ENCODE assay signal across 19 mouse cellular contexts in the genomic region with DNA sequence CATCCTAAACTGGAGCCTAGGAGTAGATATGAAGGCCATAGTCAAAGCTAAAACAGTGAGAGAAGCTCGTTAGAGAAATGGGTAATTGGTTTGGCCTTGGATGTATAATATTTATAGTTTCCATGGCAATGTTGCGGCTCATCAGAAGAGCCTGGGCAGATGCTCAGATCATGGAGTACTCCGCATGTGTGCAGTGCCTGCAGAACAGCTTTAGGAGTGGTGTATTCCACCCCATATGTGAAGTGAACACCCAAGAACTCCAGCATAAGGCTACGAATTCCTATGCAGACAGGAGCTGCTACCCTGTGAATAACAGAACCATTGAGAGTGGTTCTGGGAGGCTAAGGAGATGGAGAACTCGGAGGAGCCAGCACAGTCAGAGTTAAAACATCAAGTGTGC.
A peak's percentile ranks its signal among the peaks of the same experiment; 100 is the strongest.
DNase-seq lines count a peak whose midpoint lies in the region; ATAC-seq and TF ChIP-seq lines count a peak whose summit lies in the region.
"Had no signal": no experiment of that assay in that cellular context is flagged by ENCODE, and none has a peak within 500 bp of the region (broad histone marks: within the 10 kb centered on the region; RNA-seq: fewer than 3 reads in every experiment).

No protein-coding gene starts in this region.

- no peaks in the 10 kb centered on the region for H3K36me3 ChIP-seq in forebrain, embryonic 16.5 days (ENCODE audit: control insufficient read depth, insufficient read depth)
- no peaks in the 10 kb centered on the region for H3K36me3 ChIP-seq in forebrain, embryonic 11.5 days (ENCODE audit: control insufficient read depth, insufficient read depth, low read length)
- H3K36me3 ChIP-seq in kidney, embryonic 15.5 days = peaks cover 22% of the 10 kb centered on the region
- H3K36me3 ChIP-seq in kidney, embryonic 16.5 days (ENCODE audit: insufficient read depth, low read length) = 0 out of 2 replicates have a peak, but pooled peaks cover 7% of the 10 kb centered on the region
- H3K36me3 ChIP-seq: heart, embryonic 15.5 days; hindbrain, embryonic 13.5 days had no signal

- no peak overlapping the region for H3K4me3 ChIP-seq in forebrain, embryonic 16.5 days (replicated peaks; ENCODE audit: low read length)
- no peak overlapping the region for H3K4me3 ChIP-seq in forebrain, embryonic 11.5 days (ENCODE audit: low read depth, low read length)
- no peak overlapping the region for H3K4me3 ChIP-seq in kidney, embryonic 15.5 days (replicated peaks)
- H3K4me3 ChIP-seq in kidney, embryonic 16.5 days (ENCODE audit: low read length) = no peak overlapping the region
- H3K4me3 ChIP-seq in left cerebral cortex, adult 2 months = no peak overlapping the region
- H3K4me3 ChIP-seq: embryonic facial prominence, embryonic 10.5 days; heart, embryonic 15.5 days; hindbrain, embryonic 13.5 days had no signal

- ATAC-seq in forebrain, embryonic 16.5 days = peak; percentile 37; the same call in 1 of the 2 replicates
- no peak for ATAC-seq in forebrain, embryonic 11.5 days (replicated peaks; ENCODE audit: low FRiP score)
- no peak for ATAC-seq in kidney, embryonic 15.5 days (replicated peaks; ENCODE audit: low FRiP score)
- ATAC-seq in kidney, embryonic 16.5 days (ENCODE audit: low FRiP score, low TSS enrichment) = no peak
- ATAC-seq: hindbrain, postnatal 0 days had no signal

- peaks cover 28% of the 10 kb centered on the region for H3K4me1 ChIP-seq in forebrain, embryonic 16.5 days (replicated peaks; ENCODE audit: control insufficient read depth, insufficient read depth, low read length)
- H3K4me1 ChIP-seq in forebrain, embryonic 11.5 days (replicated peaks; ENCODE audit: control insufficient read depth, insufficient read depth, low read length) = 0 out of 2 replicates have a peak, but pooled peaks cover under 1% of the 10 kb centered on the region
- H3K4me1 ChIP-seq in kidney, embryonic 15.5 days = peaks cover 49% of the 10 kb centered on the region
- H3K4me1 ChIP-seq in kidney, embryonic 16.5 days (ENCODE audit: insufficient read depth, low read length) = peaks cover 37% of the 10 kb centered on the region

- no peak overlapping the region for H3K4me2 ChIP-seq in forebrain, embryonic 16.5 days (ENCODE audit: low read length)
- no peak overlapping the region for H3K4me2 ChIP-seq in forebrain, embryonic 11.5 days (ENCODE audit: low read depth, low read length, severe bottlenecking)
- H3K4me2 ChIP-seq in kidney, embryonic 15.5 days = no peak overlapping the region
- no peak overlapping the region for H3K4me2 ChIP-seq in kidney, embryonic 16.5 days (replicated peaks; ENCODE audit: low read depth, low read length)
- H3K4me2 ChIP-seq: heart, embryonic 11.5 days; heart, embryonic 15.5 days; hindbrain, embryonic 13.5 days had no signal

- no peak overlapping the region for H3K9ac ChIP-seq in forebrain, embryonic 16.5 days (replicated peaks; ENCODE audit: low read depth, low read length)
- no peak overlapping the region for H3K9ac ChIP-seq in forebrain, embryonic 11.5 days (ENCODE audit: low read length)
- no peak overlapping the region for H3K9ac ChIP-seq in kidney, embryonic 15.5 days
- H3K9ac ChIP-seq in kidney, embryonic 16.5 days (replicated peaks; ENCODE audit: low read length) = no peak overlapping the region
- H3K9ac ChIP-seq: heart, embryonic 15.5 days; hindbrain, embryonic 13.5 days had no signal

- H3K27me3 ChIP-seq in forebrain, embryonic 16.5 days (replicated peaks; ENCODE audit: control insufficient read depth, insufficient read depth, low read length) = no peaks in the 10 kb centered on the region
- H3K27me3 ChIP-seq in forebrain, embryonic 11.5 days (ENCODE audit: control insufficient read depth, insufficient read depth, low read length) = no peaks in the 10 kb centered on the region
- no peaks in the 10 kb centered on the region for H3K27me3 ChIP-seq in kidney, embryonic 15.5 days
- H3K27me3 ChIP-seq in kidney, embryonic 16.5 days (ENCODE audit: insufficient read depth, low read length) = no peaks in the 10 kb centered on the region
- H3K27me3 ChIP-seq: CH12.LX; heart, embryonic 15.5 days; hindbrain, embryonic 13.5 days had no signal

- TF ChIP-seq CTCF in left cerebral cortex, adult 2 months (IDR thresholded peaks at IDR 0.05) = no peak

- H3K27ac ChIP-seq in forebrain, embryonic 16.5 days (ENCODE audit: low read length) = no peak overlapping the region
- no peak overlapping the region for H3K27ac ChIP-seq in forebrain, embryonic 11.5 days (ENCODE audit: low read depth, low read length)
- H3K27ac ChIP-seq in kidney, embryonic 15.5 days = 0 out of 2 replicates have a peak overlapping the region, but pooled peaks have one; percentile 1
- H3K27ac ChIP-seq in kidney, embryonic 16.5 days (ENCODE audit: low read length) = no peak overlapping the region
- H3K27ac ChIP-seq in left cerebral cortex, adult 2 months = peak overlapping the region; percentile 40; the same call in 1 of the 2 replicates
- H3K27ac ChIP-seq: embryonic facial prominence, embryonic 10.5 days; heart, embryonic 15.5 days; hindbrain, embryonic 13.5 days; hindbrain, postnatal 0 days had no signal

- WGBS in forebrain, embryonic 16.5 days = 70% methylated on average over 5 of the region's 5 CpGs
- WGBS in forebrain, embryonic 11.5 days = 90% methylated on average over 5 of the region's 5 CpGs
- 95% methylated on average over 5 of the region's 5 CpGs for WGBS in kidney, embryonic 15.5 days
- WGBS in kidney, embryonic 16.5 days = 91% methylated on average over 5 of the region's 5 CpGs

- H3K9me3 ChIP-seq in forebrain, embryonic 16.5 days (ENCODE audit: control insufficient read depth, low read length) = no peaks in the 10 kb centered on the region
- no peaks in the 10 kb centered on the region for H3K9me3 ChIP-seq in forebrain, embryonic 11.5 days (ENCODE audit: control insufficient read depth, low read length)
- no peaks in the 10 kb centered on the region for H3K9me3 ChIP-seq in kidney, embryonic 15.5 days (replicated peaks)
- no peaks in the 10 kb centered on the region for H3K9me3 ChIP-seq in kidney, embryonic 16.5 days (ENCODE audit: low read length)
- H3K9me3 ChIP-seq: embryonic facial prominence, embryonic 10.5 days; heart, embryonic 15.5 days; hindbrain, embryonic 13.5 days had no signal

- DNase-seq in forebrain, embryonic 11.5 days (ENCODE audit: low spot score) = no peak
- no peak for DNase-seq in left cerebral cortex, adult 2 months (ENCODE audit: extremely low spot score in 1 of 2, low spot score in 2 of 2)
- no peak for DNase-seq in left cerebral cortex, adult 8-10 months (ENCODE audit: low spot score in 2 of 2)
- DNase-seq: adrenal gland, adult 2 months; adrenal gland, postnatal 25 days; cerebellum, adult 2 months; cerebellum, postnatal 10 days; gastrocnemius, postnatal 36 days; heart, adult 18-20 months; heart, postnatal 14 days had no signal

- intact Hi-C loops in left cerebral cortex, adult 2 months (cut with DNase I) = no loop called here

Comparison
In these comparisons a context has a peak if more than half of its experiments do, and no peak if none do; other contexts are left out.
1. H3K27ac ChIP-seq: peak in kidney, embryonic 15.5 days (single experiment) and left cerebral cortex, adult 2 months (single experiment); none in forebrain, embryonic 16.5 days (single experiment), forebrain, embryonic 11.5 days (single experiment) and kidney, embryonic 16.5 days (single experiment).